Mouse (Mus musculus): ENCODE data around the gene Rnf168. TPM values are rescaled to one million over a fixed set of nuclear protein-coding genes. Genes with fewer than 3 reads are reported as not detected.

Gene Rnf168
- total and polyA plus RNA-seq, 3 experiments = 14.9 to 61.5 (median 17.6) TPM

DNA sequence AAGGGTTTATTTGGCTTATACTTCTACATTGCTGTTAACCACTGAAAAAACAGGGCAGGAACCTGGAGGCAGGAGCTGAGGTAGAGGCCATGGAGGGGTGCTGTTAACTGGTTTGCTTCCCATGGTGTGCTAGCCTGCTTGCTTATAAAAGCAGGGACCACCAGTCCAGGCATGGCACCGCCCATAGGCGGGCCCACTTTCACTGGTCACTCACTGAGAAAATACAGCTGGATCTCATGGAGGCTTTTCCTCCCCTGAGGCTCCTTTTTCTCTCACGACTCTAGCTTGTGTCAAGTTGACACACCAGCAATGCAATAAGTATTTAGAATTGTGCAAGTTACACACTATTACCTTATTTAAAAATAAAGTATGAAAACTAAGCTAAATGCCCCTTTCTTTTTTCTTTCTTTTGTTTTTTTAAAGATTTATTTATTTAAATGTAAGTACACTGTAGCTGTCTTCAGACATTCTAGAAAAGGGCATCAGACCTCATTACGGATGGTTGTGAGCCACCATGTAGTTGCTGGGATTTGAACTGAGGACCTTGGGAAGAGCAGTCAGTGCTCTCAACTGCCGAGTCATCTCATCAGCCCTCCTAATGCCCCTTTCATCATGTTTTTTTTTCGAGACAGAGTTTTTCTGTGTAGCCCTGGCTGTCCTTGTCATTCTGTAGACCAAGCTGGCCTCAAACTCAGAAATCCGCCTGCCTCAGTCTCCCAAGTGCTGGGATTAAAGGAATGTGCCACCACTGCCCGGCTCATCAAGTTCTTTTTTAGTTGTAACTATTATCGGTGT lies 53.8 kb downstream of the Rnf168 start:
- no peaks in the 10 kb centered on the region for H3K9me3 ChIP-seq (replicated peaks; ENCODE audit: insufficient read depth, low read length)
- peak overlapping the region; percentile 71 for H3K27ac ChIP-seq (ENCODE audit: control insufficient read depth, low read depth, low read length)
- peaks cover 0 to 7% of the 10 kb centered on the region in 2 experiments; a peak in 2 of 4 replicates for H3K36me3 ChIP-seq (ENCODE audit: control insufficient read depth in 1 of 2, insufficient read depth in 2 of 2, low read length in 2 of 2)
- H3K4me3 ChIP-seq (ENCODE audit: control insufficient read depth in 1 of 2, insufficient read depth in 1 of 2, low read depth in 2 of 2, low read length in 2 of 2) = peak overlapping the region; percentile 61 to 90
- H3K9ac ChIP-seq (ENCODE audit: control insufficient read depth, low read depth, low read length, poor library complexity, severe bottlenecking) = peak overlapping the region; percentile 71
- peak; percentile 50 for DNase-seq (ENCODE audit: low read depth, low spot score)
- no peaks in the 10 kb centered on the region for H3K27me3 ChIP-seq (ENCODE audit: control insufficient read depth in 1 of 2, insufficient read depth in 2 of 2, low read length in 2 of 2)
- H3K4me1 ChIP-seq (ENCODE audit: control insufficient read depth in 1 of 2, insufficient read depth in 2 of 2, low read length in 2 of 2) = peaks cover 0 to 3% of the 10 kb centered on the region in 2 experiments; a peak in 1 of 4 replicates
- peaks cover 32% of the 10 kb centered on the region for H3K79me2 ChIP-seq (ENCODE audit: control insufficient read depth, insufficient read depth, low read length, poor library complexity)
- TF ChIP-seq BHLHE40 (IDR thresholded peaks at IDR 0.05; ENCODE audit: borderline replicate concordance, low read depth, low read length) (no peak), USF1 (IDR thresholded peaks at IDR 0.05; ENCODE audit: low read depth, low read length) (no peak), HCFC1 (IDR thresholded peaks at IDR 0.05; ENCODE audit: low read depth, low read length) (no peak), MYC (IDR thresholded peaks at IDR 0.05; ENCODE audit: low read depth, low read length) (no peak), NELFE (IDR thresholded peaks at IDR 0.05; ENCODE audit: low read depth, low read length) (no peak), NRF1 (IDR thresholded peaks at IDR 0.05; ENCODE audit: insufficient read depth, low read depth, low read length, poor library complexity, severe bottlenecking) (no peak), MXI1 (IDR thresholded peaks at IDR 0.05; ENCODE audit: low read depth, low read length) (no peak), CTCF (IDR thresholded peaks at IDR 0.05 in 2 of 3, conservative IDR thresholded peaks at IDR 0.05 in 1 of 3; ENCODE audit: control insufficient read depth in 1 of 3, insufficient read depth in 1 of 3, low read depth in 2 of 3, low read length in 3 of 3, poor library complexity in 1 of 3, severe bottlenecking in 1 of 3) (no peak), ZC3H11A (IDR thresholded peaks at IDR 0.05; ENCODE audit: low read depth, low read length) (no peak), CHD2 (IDR thresholded peaks at IDR 0.05; ENCODE audit: low read length) (no peak), ZNF384 (IDR thresholded peaks at IDR 0.05; ENCODE audit: low read depth, low read length) (no peak), MAZ (IDR thresholded peaks at IDR 0.05; ENCODE audit: low read depth, low read length) (no peak), SMC3 (IDR thresholded peaks at IDR 0.05; ENCODE audit: low read depth, low read length) (no peak), POLR2AphosphoS2 (IDR thresholded peaks at IDR 0.05; ENCODE audit: low read length) (no peak), EP300 (IDR thresholded peaks at IDR 0.05; ENCODE audit: low read depth in 1 of 2, low read length in 2 of 2) (no peak), RCOR1 (IDR thresholded peaks at IDR 0.05; ENCODE audit: low read depth, low read length) (no peak), ELF1 (IDR thresholded peaks at IDR 0.05; ENCODE audit: low read depth, low read length) (no peak), TCF12 (IDR thresholded peaks at IDR 0.05; ENCODE audit: low read depth, low read length) (no peak), E2F4 (IDR thresholded peaks at IDR 0.05; ENCODE audit: borderline replicate concordance, low read depth, low read length) (no peak)

DNA sequence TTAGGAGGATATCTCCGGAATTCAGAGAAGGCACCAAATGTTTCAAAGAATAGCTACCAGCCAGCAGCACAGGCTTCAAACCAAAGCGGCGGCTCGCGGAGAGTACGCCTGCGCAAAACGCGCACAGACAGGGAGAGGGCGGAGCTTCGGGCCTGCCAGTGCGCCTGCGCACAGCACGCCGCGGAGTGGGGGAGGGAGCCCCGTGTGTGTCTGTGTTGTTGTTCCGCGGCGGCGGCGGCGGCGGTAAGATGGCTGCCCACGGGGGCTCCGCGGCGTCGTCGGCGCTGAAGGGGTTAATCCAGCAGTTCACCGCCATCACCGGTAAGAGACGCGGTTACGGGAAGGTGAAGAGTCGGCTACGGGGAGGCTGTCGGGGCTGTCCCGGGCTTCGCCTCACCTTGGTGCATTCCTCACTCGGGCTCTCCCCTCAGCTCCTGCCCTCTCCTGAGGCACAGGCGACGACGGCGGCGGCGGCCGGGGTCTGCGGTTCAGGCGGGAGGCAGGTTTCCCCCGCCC lies 54.8 kb downstream of the Rnf168 start, which contains the start of gene Ubxn7:
TSS of gene Ubxn7 (plus strand) at position 218 of the 516 bp plus-strand sequence.
- H3K9ac ChIP-seq (ENCODE audit: control insufficient read depth, low read depth, low read length, poor library complexity, severe bottlenecking) = peak within 1 kb of the TSS; percentile 90
- peaks cover 41% of the 10 kb centered on the region for H3K79me2 ChIP-seq (ENCODE audit: control insufficient read depth, insufficient read depth, low read length, poor library complexity)
- peaks cover 0 to 7% of the 10 kb centered on the region in 2 experiments; a peak in 2 of 4 replicates for H3K36me3 ChIP-seq (ENCODE audit: control insufficient read depth in 1 of 2, insufficient read depth in 2 of 2, low read length in 2 of 2)
- peak within 1 kb of the TSS; percentile 81 to 90 for H3K4me3 ChIP-seq (ENCODE audit: control insufficient read depth in 1 of 2, insufficient read depth in 1 of 2, low read depth in 2 of 2, low read length in 2 of 2)
- peaks cover 0 to 3% of the 10 kb centered on the region in 2 experiments; a peak in 1 of 4 replicates for H3K4me1 ChIP-seq (ENCODE audit: control insufficient read depth in 1 of 2, insufficient read depth in 2 of 2, low read length in 2 of 2)
- H3K27ac ChIP-seq (ENCODE audit: control insufficient read depth, low read depth, low read length) = peak within 1 kb of the TSS; percentile 82
- H3K9me3 ChIP-seq (replicated peaks; ENCODE audit: insufficient read depth, low read length) = no peaks in the 10 kb centered on the region
- peak; percentile 97 for DNase-seq (ENCODE audit: low read depth, low spot score)
- H3K27me3 ChIP-seq (ENCODE audit: control insufficient read depth in 1 of 2, insufficient read depth in 2 of 2, low read length in 2 of 2) = no peaks in the 10 kb centered on the region
- TF ChIP-seq MEF2A (IDR thresholded peaks at IDR 0.05; ENCODE audit: extremely low read depth, insufficient replicate concordance, low read depth, low read length, poor library complexity, severe bottlenecking) (no peak), KAT2A (conservative IDR thresholded peaks at IDR 0.05; ENCODE audit: low read depth, low read length) (no peak; the same call in 1 of the 2 replicates), CHD2 (IDR thresholded peaks at IDR 0.05; ENCODE audit: low read length) (no peak), RAD21 (IDR thresholded peaks at IDR 0.05; ENCODE audit: low read depth, low read length) (no peak), RCOR1 (IDR thresholded peaks at IDR 0.05; ENCODE audit: low read depth, low read length) (no peak), MAZ (IDR thresholded peaks at IDR 0.05; ENCODE audit: low read depth, low read length) (peak; percentile 84; the same call in 1 of the 2 replicates), HCFC1 (IDR thresholded peaks at IDR 0.05; ENCODE audit: low read depth, low read length) (peak; percentile 79), ELF1 (IDR thresholded peaks at IDR 0.05; ENCODE audit: low read depth, low read length) (peak; percentile 43; the same call in 1 of the 2 replicates), POLR2AphosphoS5 (IDR thresholded peaks at IDR 0.05; ENCODE audit: borderline replicate concordance, low read depth, low read length) (no peak), ZMIZ1 (IDR thresholded peaks at IDR 0.05; ENCODE audit: low read depth, low read length) (no peak; the same call in 1 of the 2 replicates), TCF12 (IDR thresholded peaks at IDR 0.05; ENCODE audit: low read depth, low read length) (peak; percentile 48; the same call in 1 of the 2 replicates), SMC3 (IDR thresholded peaks at IDR 0.05; ENCODE audit: low read depth, low read length) (no peak), GABPA (IDR thresholded peaks at IDR 0.05; ENCODE audit: low read depth, low read length) (no peak), ZC3H11A (IDR thresholded peaks at IDR 0.05; ENCODE audit: low read depth, low read length) (no peak), USF2 (IDR thresholded peaks at IDR 0.05; ENCODE audit: borderline replicate concordance in 1 of 2, insufficient read depth in 1 of 2, low read depth in 1 of 2, low read length in 2 of 2) (no peak), MAX (IDR thresholded peaks at IDR 0.05; ENCODE audit: low read length) (peak; percentile 54; the same call in 1 of the 2 replicates)

Measured in MEL (cell line).